Mouse (Mus musculus): ENCODE measurements at regions not wholly inside any gene's neighbourhood (a gene's known extent, or its start where the extent isn't known, plus 50 kb on each side); places are given as distances from the start of the nearest gene placed in this dataset.

DNA sequence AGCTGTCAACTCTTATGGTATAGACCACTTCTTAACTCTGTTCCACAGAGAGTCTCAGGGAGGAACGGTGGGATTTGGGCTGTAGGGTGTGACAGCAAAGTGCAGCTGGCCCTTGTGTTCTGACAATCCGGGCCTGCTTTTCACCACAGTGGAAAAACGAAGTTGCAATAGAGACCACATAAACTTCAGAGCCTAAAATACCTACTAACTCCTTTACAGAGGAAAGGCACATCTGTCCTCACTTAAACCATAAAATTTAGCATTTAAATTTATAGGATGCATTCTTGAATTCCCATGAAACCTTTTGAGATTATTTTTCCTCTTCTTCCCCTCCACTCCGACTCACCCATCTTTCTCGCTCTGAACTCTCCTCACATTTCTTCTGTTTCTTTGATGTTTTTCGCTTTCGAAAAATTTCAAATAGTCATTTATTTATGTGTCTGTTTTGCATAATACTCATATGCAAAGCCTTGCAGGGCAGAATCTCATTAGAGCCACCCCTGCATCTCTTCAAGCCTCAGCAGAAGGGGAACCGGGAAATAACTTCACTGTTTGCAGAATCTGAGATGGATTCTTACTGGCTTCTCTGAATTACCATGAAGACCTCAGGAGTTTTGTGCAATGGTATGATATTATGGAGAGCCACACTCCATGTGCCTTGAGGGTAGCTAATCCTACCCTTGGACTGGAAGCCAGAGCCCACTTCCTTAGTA is 172.1 kb downstream of the Adck1 start:
- TF ChIP-seq CTCF (conservative IDR thresholded peaks at IDR 0.05; ENCODE audit: low read length) (no peak), POU5F1 (IDR thresholded peaks at IDR 0.05; ENCODE audit: borderline replicate concordance, low read length) (no peak)
